Mouse (Mus musculus): ENCODE results near the gene Ran.

- TF ChIP-seq CTCF (IDR thresholded peaks at IDR 0.05; ENCODE audit: extremely low read depth, insufficient read depth, low read length) (no peak), POLR2A (IDR thresholded peaks at IDR 0.05; ENCODE audit: extremely low read depth, insufficient read depth, low read length) (no peak)
Observed at GRCm38 (mm10) chr5:129026637-129027036, 6.8 kb downstream of the Ran start.
